Mouse (Mus musculus) yolk sac, embryonic 10.5 days (tissue): ENCODE results near the gene Cyp27a1.

Experiments
- DNase-seq: peaks from one replicate; pipeline ENCODE4 v3.0.0-alpha.2; 2017; ENCODE audit warnings: low spot score

The Cyp27a1 gene

DNA sequence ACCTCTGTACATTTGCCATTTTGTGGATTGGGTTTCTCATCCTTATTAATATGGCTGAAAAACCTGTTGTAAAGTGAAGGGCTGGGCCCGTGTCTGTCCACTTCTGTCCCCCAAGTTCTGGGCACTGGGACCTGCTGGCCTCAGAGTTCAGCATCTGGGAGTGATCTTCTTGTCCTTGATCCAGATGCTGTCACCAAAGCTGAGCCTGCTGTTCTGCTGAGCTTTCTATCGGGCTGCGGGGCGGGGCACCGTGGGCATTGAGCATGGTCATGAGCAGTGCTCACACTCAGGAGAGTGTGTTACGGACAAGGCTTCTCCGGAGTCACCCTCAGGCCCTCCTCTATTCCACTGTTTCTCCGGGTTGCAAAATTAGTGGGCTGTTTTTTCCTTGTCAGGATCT is 4.7 kb downstream of the Cyp27a1 start:
- DNase-seq, result no peak

DNA sequence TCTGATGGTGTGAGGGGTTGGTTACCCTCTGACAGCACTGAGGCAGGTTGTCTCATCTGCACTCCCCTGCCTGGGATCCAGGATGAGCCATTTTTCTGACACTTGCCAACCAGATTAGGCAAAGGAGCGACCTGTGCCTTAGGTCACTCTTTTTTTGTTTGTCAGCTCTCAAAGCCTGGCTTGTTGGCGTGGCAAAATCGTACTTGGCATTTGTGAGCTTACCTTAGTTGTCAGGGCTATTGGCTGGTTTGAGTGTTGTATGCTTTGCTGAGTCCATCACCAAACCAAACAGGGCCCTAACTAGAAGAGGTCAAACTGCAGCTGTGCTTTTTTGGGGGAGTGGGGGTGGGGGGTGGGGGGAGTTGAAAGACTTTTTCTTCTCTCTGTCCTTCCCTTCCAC is 5.9 kb downstream of the Cyp27a1 start:
- DNase-seq, result no peak

- DNase-seq, result no peak
Measured at GRCm38 (mm10) chr1:74721657-74722056, 8.3 kb downstream of the Cyp27a1 start.

- DNase-seq, result no peak
Measured at GRCm38 (mm10) chr1:74723748-74724147, 10.4 kb downstream of the Cyp27a1 start.

DNA sequence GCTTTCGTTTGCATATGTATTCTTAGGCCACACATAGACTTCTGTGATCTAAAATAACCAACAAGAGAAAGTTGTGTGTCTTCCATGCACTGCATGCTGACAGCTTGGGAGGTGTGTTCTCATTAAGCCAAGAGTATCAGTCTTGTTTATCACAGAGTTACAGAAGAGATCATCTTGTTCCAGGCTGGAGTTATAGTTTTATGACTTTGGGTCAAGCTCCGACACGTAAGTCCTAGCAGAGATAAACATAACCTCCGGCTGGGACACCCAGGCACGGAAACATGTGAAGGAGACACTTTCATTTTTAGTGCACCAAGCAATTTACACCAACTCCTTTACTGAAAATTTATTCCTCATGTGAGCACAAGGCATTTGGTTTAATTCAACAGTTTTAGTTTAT is 12.7 kb downstream of the Cyp27a1 start:
- no peak for DNase-seq

GRCm38 (mm10) chr1:74726674-74727073 is 13.3 kb downstream of the Cyp27a1 start:
- no peak for DNase-seq

DNA sequence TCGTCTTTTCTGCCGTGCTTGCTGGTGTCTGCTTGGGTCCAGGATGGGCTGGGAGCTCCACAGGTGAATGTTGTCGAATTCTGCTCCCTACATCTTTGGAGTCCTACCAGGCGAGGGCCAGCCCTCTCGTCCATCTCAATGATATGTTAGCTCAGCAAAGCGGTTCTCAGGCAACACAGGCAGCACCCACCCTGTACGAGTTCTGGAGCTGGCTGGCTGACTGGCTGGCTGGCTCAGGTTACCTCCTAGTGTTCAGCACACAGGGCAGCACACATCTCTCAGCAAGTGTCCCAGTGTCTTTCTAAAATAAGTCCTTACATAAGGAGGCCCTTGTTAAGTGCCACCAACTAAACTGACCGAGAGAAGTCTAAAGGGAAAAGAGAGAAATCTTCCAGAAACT is 15.1 kb downstream of the Cyp27a1 start:
- DNase-seq, result no peak

- no peak for DNase-seq
Measured at GRCm38 (mm10) chr1:74736977-74737376, 23.6 kb downstream of the Cyp27a1 start.

GRCm38 (mm10) chr1:74737500-74737899 is 24.1 kb downstream of the Cyp27a1 start:
- no peak for DNase-seq

GRCm38 (mm10) chr1:74740846-74741245 is 27.5 kb downstream of the Cyp27a1 start:
- DNase-seq, result no peak

GRCm38 (mm10) chr1:74747335-74747734 is 34.0 kb downstream of the Cyp27a1 start:
- DNase-seq, result no peak

GRCm38 (mm10) chr1:74748643-74749271 is 35.4 kb downstream of the Cyp27a1 start, which contains the start of gene Prkag3:
TSS of gene Prkag3 (minus strand) at chr1:74749221.
- no peak for DNase-seq

- DNase-seq, result peak; percentile 23
Measured at GRCm38 (mm10) chr1:74749301-74749700, 35.9 kb downstream of the Cyp27a1 start.

DNA sequence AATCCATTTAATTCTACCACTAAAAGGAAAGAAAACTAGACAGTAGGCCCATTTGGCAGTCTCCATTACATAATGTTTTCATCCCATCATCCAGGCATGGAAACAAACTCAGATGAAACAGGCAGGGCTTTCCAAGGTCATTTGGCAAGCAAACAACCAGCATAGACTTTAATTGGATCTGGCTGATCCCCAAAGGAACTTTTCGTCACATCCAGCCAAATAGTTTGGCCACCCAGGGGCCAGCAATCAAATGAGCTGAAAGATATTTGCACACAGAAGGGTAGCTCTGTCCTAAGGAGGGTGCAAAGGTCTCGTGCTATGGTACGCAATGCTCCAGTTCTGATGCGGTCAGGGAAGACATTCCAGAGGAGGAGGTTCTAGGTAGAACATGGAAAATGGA is 37.3 kb downstream of the Cyp27a1 start:
- peak; percentile 29 for DNase-seq

DNA sequence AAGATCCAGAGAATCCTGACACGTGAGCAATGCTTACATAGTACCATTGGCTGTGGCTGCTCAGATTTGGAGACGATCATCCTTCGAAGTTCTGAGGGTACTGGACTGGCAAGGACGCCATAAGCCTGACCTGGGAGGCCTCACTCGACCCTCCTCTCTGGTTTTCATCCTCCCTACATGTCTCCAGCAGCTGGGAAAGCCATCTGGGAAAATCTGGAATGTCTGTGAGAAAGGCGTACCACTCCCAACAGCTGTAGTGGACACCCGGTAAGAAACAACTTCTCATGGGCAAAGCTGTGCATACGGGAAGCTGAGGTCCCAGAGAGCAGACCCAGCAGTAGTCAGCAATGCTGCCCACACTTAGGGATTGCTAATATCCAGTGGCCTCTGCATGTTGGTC is 38.8 kb downstream of the Cyp27a1 start:
- no peak for DNase-seq

DNA sequence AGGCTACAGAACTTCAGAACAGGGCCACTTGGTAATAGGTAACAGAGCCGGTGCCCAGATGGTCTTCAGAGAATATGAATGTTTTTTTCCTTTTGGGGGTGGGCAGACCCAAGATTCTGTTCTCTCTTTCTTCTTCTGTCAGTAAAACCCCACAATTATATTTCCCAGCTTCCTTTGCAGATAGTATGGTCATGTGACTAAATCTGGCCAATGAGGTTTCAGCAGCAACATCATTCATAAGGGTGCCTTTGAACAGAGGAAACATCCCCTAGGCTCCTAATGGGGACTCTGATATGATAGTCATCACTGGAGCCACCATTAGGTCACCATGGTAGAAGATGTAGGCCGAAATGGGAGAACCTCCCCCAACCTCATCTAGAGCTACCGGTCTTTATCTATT is 39.5 kb downstream of the Cyp27a1 start:
- DNase-seq, result no peak

GRCm38 (mm10) chr1:74753266-74753974 is 40.0 kb downstream of the Cyp27a1 start:
- DNase-seq, result no peak

- no peak for DNase-seq
Measured at GRCm38 (mm10) chr1:74754175-74754785, 40.9 kb downstream of the Cyp27a1 start.

- DNase-seq, result no peak
Measured at GRCm38 (mm10) chr1:74759773-74760172, 46.4 kb downstream of the Cyp27a1 start.

DNA sequence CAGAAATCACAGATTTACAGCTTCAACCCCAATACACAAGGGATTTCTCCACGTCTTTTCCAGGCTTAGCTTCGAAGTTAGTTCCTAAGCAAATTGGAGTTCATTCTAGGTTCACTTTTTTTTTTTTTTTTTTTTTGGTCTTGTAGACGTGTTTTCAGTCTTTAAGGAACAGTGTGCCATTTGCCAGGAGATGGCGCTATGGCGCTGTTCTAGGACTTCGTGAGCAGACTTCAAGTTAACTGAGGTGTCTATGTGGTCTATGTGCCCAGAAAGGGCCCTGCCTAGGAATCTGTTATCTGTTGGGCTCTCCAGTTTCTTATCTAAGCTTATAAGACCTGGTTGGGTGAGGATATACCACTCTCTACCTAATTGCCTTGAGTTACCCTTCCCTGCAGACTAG is 49.7 kb downstream of the Cyp27a1 start:
- peak; percentile 38 for DNase-seq

GRCm38 (mm10) chr1:74770727-74771466 is 57.5 kb downstream of the Cyp27a1 start:
- no peak for DNase-seq

DNA sequence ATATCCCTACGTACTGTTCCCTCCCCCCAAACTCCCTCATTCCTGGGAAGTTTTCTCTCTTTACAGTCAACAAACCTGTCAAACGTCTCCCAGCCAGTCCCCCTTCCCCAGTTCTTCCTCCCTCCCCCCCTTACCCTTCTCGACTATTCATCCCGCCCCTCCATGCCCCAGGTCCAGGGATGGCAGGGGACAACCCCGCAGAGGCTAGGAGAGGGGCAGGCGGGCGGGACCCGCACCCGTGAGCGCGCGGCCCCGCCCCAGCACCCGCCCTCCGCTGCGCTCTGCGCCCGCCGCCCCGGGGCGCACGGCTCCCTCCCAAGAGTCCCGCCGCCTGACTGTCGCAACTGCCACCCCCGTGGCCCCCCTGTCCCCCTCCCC is 58.1 kb downstream of the Cyp27a1 start:
- DNase-seq, result no peak

- DNase-seq, result no peak
Measured at GRCm38 (mm10) chr1:74771845-74771930, 58.3 kb downstream of the Cyp27a1 start, which contains the start of gene Wnt6. TSS of gene Wnt6 (plus strand) at chr1:74771892.
